Comparison of ENCODE assay signal across 15 mouse cellular contexts in genomic region chr7:129654923-129655322, GRCm38 (mm10).
DNase-seq lines count a peak whose midpoint lies in the region; ATAC-seq and TF ChIP-seq lines count a peak whose summit lies in the region.
"Had no signal": no experiment of that assay in that cellular context is flagged by ENCODE, and none has a peak within 500 bp of the region (broad histone marks: within the 10 kb centered on the region; RNA-seq: fewer than 3 reads in every experiment).

No protein-coding gene starts in this region.

- intact Hi-C loops in heart, adult 2 months (cut with DNase I) = loop anchor here (2.0 kb wide), 1 partner anchor 820 kb away; no protein-coding TSS in a partner anchor

- TF ChIP-seq POLR2A in heart, adult 2 months (IDR thresholded peaks at IDR 0.05; ENCODE audit: insufficient read depth, low read depth, low read length) = no peak
- TF ChIP-seq POLR2A in limb, embryonic 14.5 days (IDR thresholded peaks at IDR 0.05; ENCODE audit: borderline replicate concordance, extremely low read depth, insufficient read depth, insufficient read length) = no peak

- peaks cover 16% of the 10 kb centered on the region for H3K27me3 ChIP-seq in heart, embryonic 13.5 days (replicated peaks)
- H3K27me3 ChIP-seq in heart, adult 2 months (ENCODE audit: control insufficient read depth, insufficient read depth, low read length) = no peaks in the 10 kb centered on the region
- no peaks in the 10 kb centered on the region for H3K27me3 ChIP-seq in lung, postnatal 0 days (replicated peaks; ENCODE audit: insufficient read depth, low read length)
- no peaks in the 10 kb centered on the region for H3K27me3 ChIP-seq in stomach, embryonic 16.5 days (ENCODE audit: control insufficient read depth, insufficient read depth, low read length)
- no peaks in the 10 kb centered on the region for H3K27me3 ChIP-seq in stomach, postnatal 0 days (ENCODE audit: control insufficient read depth, insufficient read depth, low read length)
- no peaks in the 10 kb centered on the region for H3K27me3 ChIP-seq in limb, embryonic 14.5 days (ENCODE audit: control insufficient read depth, insufficient read depth, low read length)
- H3K27me3 ChIP-seq: embryonic facial prominence, embryonic 12.5 days had no signal

- H3K79me2 ChIP-seq in heart, adult 2 months (replicated peaks; ENCODE audit: control insufficient read depth, insufficient read depth, low read length) = no peaks in the 10 kb centered on the region

- no peak for ATAC-seq in heart, embryonic 13.5 days (ENCODE audit: extremely low read depth, insufficient number of reproducible peaks, low FRiP score, low TSS enrichment)
- no peak for ATAC-seq in lung, postnatal 0 days
- no peak for ATAC-seq in stomach, embryonic 16.5 days (ENCODE audit: insufficient read depth, low FRiP score)
- no peak for ATAC-seq in stomach, postnatal 0 days (ENCODE audit: low FRiP score, low TSS enrichment)
- ATAC-seq in limb, embryonic 14.5 days (ENCODE audit: low FRiP score, low read depth) = no peak
- ATAC-seq: hindbrain, embryonic 16.5 days had no signal

- peak overlapping the region; percentile 41; the same call in 1 of the 2 replicates for H3K9ac ChIP-seq in heart, embryonic 13.5 days
- H3K9ac ChIP-seq in heart, adult 2 months (ENCODE audit: low read depth, low read length) = no peak overlapping the region
- no peak overlapping the region for H3K9ac ChIP-seq in lung, postnatal 0 days (replicated peaks; ENCODE audit: low read depth)
- H3K9ac ChIP-seq in stomach, embryonic 16.5 days (ENCODE audit: low read length) = 0 out of 2 replicates have a peak overlapping the region, but pooled peaks have one; percentile 48
- H3K9ac ChIP-seq in stomach, postnatal 0 days (ENCODE audit: low read length) = no peak overlapping the region
- no peak overlapping the region for H3K9ac ChIP-seq in limb, embryonic 14.5 days (ENCODE audit: low read depth, low read length, severe bottlenecking)
- H3K9ac ChIP-seq: embryonic facial prominence, embryonic 12.5 days; liver, embryonic 14.5 days had no signal

- H3K9me3 ChIP-seq in heart, embryonic 13.5 days = no peaks in the 10 kb centered on the region
- no peaks in the 10 kb centered on the region for H3K9me3 ChIP-seq in lung, postnatal 0 days (ENCODE audit: low read length)
- no peaks in the 10 kb centered on the region for H3K9me3 ChIP-seq in stomach, embryonic 16.5 days (replicated peaks; ENCODE audit: control insufficient read depth, low read length)
- no peaks in the 10 kb centered on the region for H3K9me3 ChIP-seq in stomach, postnatal 0 days (ENCODE audit: control insufficient read depth, low read length)
- H3K9me3 ChIP-seq in limb, embryonic 14.5 days (ENCODE audit: control insufficient read depth, low read length) = no peaks in the 10 kb centered on the region
- H3K9me3 ChIP-seq: embryonic facial prominence, embryonic 12.5 days had no signal

- no peak overlapping the region for H3K4me3 ChIP-seq in heart, embryonic 13.5 days
- H3K4me3 ChIP-seq in heart, adult 2 months = no peak overlapping the region
- H3K4me3 ChIP-seq in lung, postnatal 0 days (ENCODE audit: low read depth, low read length) = no peak overlapping the region
- H3K4me3 ChIP-seq in stomach, embryonic 16.5 days (replicated peaks; ENCODE audit: low read length) = no peak overlapping the region
- no peak overlapping the region for H3K4me3 ChIP-seq in stomach, postnatal 0 days (ENCODE audit: low read depth, low read length)
- H3K4me3 ChIP-seq in limb, embryonic 14.5 days (replicated peaks; ENCODE audit: low read length) = no peak overlapping the region
- H3K4me3 ChIP-seq: embryonic facial prominence, embryonic 12.5 days had no signal

- TF ChIP-seq CTCF in heart, adult 2 months (IDR thresholded peaks at IDR 0.05) = no peak
- TF ChIP-seq CTCF in lung, postnatal 0 days (IDR thresholded peaks at IDR 0.05) = no peak
- no peak for TF ChIP-seq CTCF in stomach, postnatal 0 days (IDR thresholded peaks at IDR 0.05; ENCODE audit: low read depth)

- 32% methylated on average over 12 of the region's 12 CpGs for WGBS in heart, embryonic 13.5 days
- 45% methylated on average over 12 of the region's 12 CpGs for WGBS in heart, adult 2 months
- 30% methylated on average over 12 of the region's 12 CpGs for WGBS in lung, postnatal 0 days
- 72% methylated on average over 12 of the region's 12 CpGs for WGBS in stomach, embryonic 16.5 days
- 70% methylated on average over 12 of the region's 12 CpGs for WGBS in stomach, postnatal 0 days
- WGBS in limb, embryonic 14.5 days = 30% methylated on average over 12 of the region's 12 CpGs

- H3K4me1 ChIP-seq in heart, embryonic 13.5 days = peaks cover 28% of the 10 kb centered on the region
- no peaks in the 10 kb centered on the region for H3K4me1 ChIP-seq in heart, adult 2 months (ENCODE audit: control insufficient read depth, insufficient read depth, low read length)
- H3K4me1 ChIP-seq in lung, postnatal 0 days (ENCODE audit: insufficient read depth, low read depth, low read length) = peaks cover 3% of the 10 kb centered on the region; the same call in 1 of the 2 replicates
- H3K4me1 ChIP-seq in stomach, embryonic 16.5 days (ENCODE audit: control insufficient read depth, insufficient read depth, low read length) = peaks cover 21% of the 10 kb centered on the region; the same call in 1 of the 2 replicates
- peaks cover 2% of the 10 kb centered on the region; the same call in 1 of the 2 replicates for H3K4me1 ChIP-seq in stomach, postnatal 0 days (replicated peaks; ENCODE audit: control insufficient read depth, insufficient read depth)
- peaks cover 42% of the 10 kb centered on the region for H3K4me1 ChIP-seq in limb, embryonic 14.5 days (ENCODE audit: control insufficient read depth, insufficient read depth, low read length)

- no peak for TF ChIP-seq EP300 in heart, adult 2 months (IDR thresholded peaks at IDR 0.05; ENCODE audit: insufficient read depth, low read depth, low read length)
- no peak for TF ChIP-seq EP300 in lung, postnatal 0 days (IDR thresholded peaks at IDR 0.05)
- TF ChIP-seq EP300 in stomach, postnatal 0 days (optimal IDR thresholded peaks at IDR 0.05) = no peak

- no peak for DNase-seq in heart, adult 2 months
- no peak for DNase-seq in lung, postnatal 0 days (ENCODE audit: low spot score)
- no peak for DNase-seq in lung, postnatal 36 days
- DNase-seq in stomach, postnatal 0 days (ENCODE audit: low spot score) = no peak
- no peak for DNase-seq in limb, embryonic 14.5 days (ENCODE audit: low spot score)
- DNase-seq in frontal cortex, postnatal 10 days (ENCODE audit: low spot score in 2 of 2) = no peak
- DNase-seq: cerebellum, postnatal 36 days; gastrocnemius, postnatal 25 days; kidney, adult 18-20 months; right cerebral cortex, adult 18-20 months had no signal

- no peak overlapping the region for H3K27ac ChIP-seq in heart, embryonic 13.5 days (replicated peaks)
- no peak overlapping the region for H3K27ac ChIP-seq in heart, adult 2 months
- 0 out of 2 replicates have a peak overlapping the region, but pooled peaks have one; percentile 9 for H3K27ac ChIP-seq in lung, postnatal 0 days (ENCODE audit: low read length)
- H3K27ac ChIP-seq in stomach, embryonic 16.5 days (ENCODE audit: low read length) = 0 out of 2 replicates have a peak overlapping the region, but pooled peaks have one; percentile 63
- no peak overlapping the region for H3K27ac ChIP-seq in stomach, postnatal 0 days (replicated peaks)
- H3K27ac ChIP-seq in limb, embryonic 14.5 days (replicated peaks; ENCODE audit: low read depth, low read length) = no peak overlapping the region; the same call in 1 of the 2 replicates
- H3K27ac ChIP-seq: embryonic facial prominence, embryonic 12.5 days; liver, embryonic 14.5 days had no signal

- H3K4me2 ChIP-seq in heart, embryonic 13.5 days = peak overlapping the region; percentile 9; the same call in 1 of the 2 replicates
- H3K4me2 ChIP-seq in lung, postnatal 0 days (replicated peaks; ENCODE audit: low read depth, low read length) = no peak overlapping the region
- H3K4me2 ChIP-seq in stomach, embryonic 16.5 days (ENCODE audit: low read depth, low read length) = no peak overlapping the region
- H3K4me2 ChIP-seq in stomach, postnatal 0 days (replicated peaks; ENCODE audit: low read depth) = no peak overlapping the region
- H3K4me2 ChIP-seq in limb, embryonic 14.5 days (replicated peaks; ENCODE audit: low read depth, low read length, severe bottlenecking) = 0 out of 2 replicates have a peak overlapping the region, but pooled peaks have one; percentile 6
- H3K4me2 ChIP-seq: embryonic facial prominence, embryonic 12.5 days had no signal

- H3K36me3 ChIP-seq in heart, embryonic 13.5 days = no peaks in the 10 kb centered on the region
- no peaks in the 10 kb centered on the region for H3K36me3 ChIP-seq in heart, adult 2 months (ENCODE audit: control insufficient read depth, insufficient read depth, low read length)
- no peaks in the 10 kb centered on the region for H3K36me3 ChIP-seq in lung, postnatal 0 days (ENCODE audit: insufficient read depth, low read length)
- no peaks in the 10 kb centered on the region for H3K36me3 ChIP-seq in stomach, embryonic 16.5 days (ENCODE audit: control insufficient read depth, insufficient read depth, low read length)
- no peaks in the 10 kb centered on the region for H3K36me3 ChIP-seq in stomach, postnatal 0 days (ENCODE audit: control insufficient read depth, insufficient read depth, low read length)
- H3K36me3 ChIP-seq in limb, embryonic 14.5 days (ENCODE audit: control insufficient read depth, insufficient read depth, low read length) = no peaks in the 10 kb centered on the region
- H3K36me3 ChIP-seq: embryonic facial prominence, embryonic 12.5 days had no signal

Comparison
In these comparisons a context has a peak if more than half of its experiments do, and no peak if none do; other contexts are left out.
1. H3K27ac ChIP-seq: peak in lung, postnatal 0 days (single experiment) and stomach, embryonic 16.5 days (single experiment); none in heart, embryonic 13.5 days (single experiment), heart, adult 2 months (single experiment), stomach, postnatal 0 days (single experiment) and limb, embryonic 14.5 days (single experiment).
2. H3K9ac ChIP-seq: peak in heart, embryonic 13.5 days (single experiment) and stomach, embryonic 16.5 days (single experiment); none in heart, adult 2 months (single experiment), lung, postnatal 0 days (single experiment), stomach, postnatal 0 days (single experiment) and limb, embryonic 14.5 days (single experiment).
3. H3K4me2 ChIP-seq: peak in heart, embryonic 13.5 days (single experiment) and limb, embryonic 14.5 days (single experiment); none in lung, postnatal 0 days (single experiment), stomach, embryonic 16.5 days (single experiment) and stomach, postnatal 0 days (single experiment).